21 mouse cellular contexts compared by ENCODE assay signal in the genomic region with DNA sequence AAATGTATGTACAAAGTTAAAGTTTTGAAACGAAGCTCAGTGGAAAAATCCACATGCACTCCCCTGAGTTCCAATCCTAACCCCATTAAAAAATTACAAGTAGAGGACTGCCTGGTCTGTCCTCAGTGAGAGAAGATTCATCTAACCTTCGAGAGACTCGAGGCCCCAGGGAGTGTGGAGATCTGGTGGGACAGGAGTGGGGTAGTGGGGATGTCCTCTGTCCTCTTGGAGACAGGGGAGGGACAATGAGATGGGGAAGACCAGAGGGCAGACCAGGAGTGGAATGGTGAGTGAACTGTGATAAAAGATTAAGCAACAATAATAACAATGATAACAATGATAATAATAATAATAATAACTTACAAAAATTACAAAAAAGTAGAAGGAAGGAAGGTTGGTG.
A peak's percentile ranks its signal among the peaks of the same experiment; 100 is the strongest.
DNase-seq lines count a peak whose midpoint lies in the region; ATAC-seq lines count a peak whose summit lies in the region.
"Had no signal": no experiment of that assay in that cellular context is flagged by ENCODE, and none has a peak within 500 bp of the region (broad histone marks: within the 10 kb centered on the region; RNA-seq: fewer than 3 reads in every experiment).

No protein-coding gene starts in this region.

- H3K9me3 ChIP-seq in hindbrain, embryonic 11.5 days (ENCODE audit: control insufficient read depth, low read length) = no peaks in the 10 kb centered on the region
- no peaks in the 10 kb centered on the region for H3K9me3 ChIP-seq in hindbrain, embryonic 12.5 days (replicated peaks)
- H3K9me3 ChIP-seq in neural tube, embryonic 11.5 days (ENCODE audit: control insufficient read depth, low read length) = no peaks in the 10 kb centered on the region
- no peaks in the 10 kb centered on the region for H3K9me3 ChIP-seq in neural tube, embryonic 12.5 days
- H3K9me3 ChIP-seq in neural tube, embryonic 15.5 days (replicated peaks) = no peaks in the 10 kb centered on the region
- H3K9me3 ChIP-seq: G1E had no signal

- DNase-seq in hindbrain, embryonic 11.5 days (ENCODE audit: low spot score) = no peak
- no peak for DNase-seq in neural tube, embryonic 11.5 days (ENCODE audit: low spot score)
- DNase-seq in neural tube, embryonic 10.5 days (ENCODE audit: extremely low spot score, low spot score) = no peak
- DNase-seq: adrenal gland, adult 2 months; adrenal gland, adult 8-10 months; adrenal gland, postnatal 10 days; adrenal gland, postnatal 14 days; adrenal gland, postnatal 25 days; adrenal gland, postnatal 36 days; B cell, adult 2 months; cerebellum, adult 11 months; cerebellum, adult 11-12 months; cerebellum, adult 18-20 months had no signal

- no peaks in the 10 kb centered on the region for H3K4me1 ChIP-seq in hindbrain, embryonic 11.5 days (replicated peaks; ENCODE audit: control insufficient read depth, insufficient read depth, low read length)
- H3K4me1 ChIP-seq in hindbrain, embryonic 12.5 days = no peaks in the 10 kb centered on the region
- H3K4me1 ChIP-seq in neural tube, embryonic 11.5 days (ENCODE audit: control insufficient read depth, insufficient read depth, low read length) = no peaks in the 10 kb centered on the region
- no peaks in the 10 kb centered on the region for H3K4me1 ChIP-seq in neural tube, embryonic 12.5 days
- no peaks in the 10 kb centered on the region for H3K4me1 ChIP-seq in neural tube, embryonic 15.5 days

- 0 out of 2 replicates have a peak, but pooled peaks have one; percentile 51 for ATAC-seq in hindbrain, embryonic 11.5 days (ENCODE audit: low FRiP score)
- no peak for ATAC-seq in hindbrain, embryonic 12.5 days (ENCODE audit: low FRiP score)
- peak; percentile 53 for ATAC-seq in neural tube, embryonic 11.5 days (ENCODE audit: insufficient read depth, low FRiP score, low TSS enrichment)
- peak; percentile 53; the same call in 1 of the 2 replicates for ATAC-seq in neural tube, embryonic 12.5 days (ENCODE audit: low FRiP score, low read depth)
- ATAC-seq in neural tube, embryonic 15.5 days (ENCODE audit: low FRiP score) = no peak
- ATAC-seq: activated CD4-positive, CD25-positive, alpha-beta regulatory T cell, adult 4 months; CD4-positive, CD25-positive, alpha-beta regulatory T cell, adult 4 months; Patski had no signal

- no peaks in the 10 kb centered on the region for H3K27me3 ChIP-seq in hindbrain, embryonic 11.5 days (ENCODE audit: control insufficient read depth, insufficient read depth, low read length)
- H3K27me3 ChIP-seq in hindbrain, embryonic 12.5 days = no peaks in the 10 kb centered on the region
- H3K27me3 ChIP-seq in neural tube, embryonic 11.5 days (ENCODE audit: control insufficient read depth, insufficient read depth, low read length) = no peaks in the 10 kb centered on the region
- H3K27me3 ChIP-seq in neural tube, embryonic 12.5 days (replicated peaks) = no peaks in the 10 kb centered on the region
- no peaks in the 10 kb centered on the region for H3K27me3 ChIP-seq in neural tube, embryonic 15.5 days (replicated peaks)
- H3K27me3 ChIP-seq: CH12.LX, Patski had no signal

- H3K4me3 ChIP-seq in hindbrain, embryonic 11.5 days (ENCODE audit: low read depth, low read length) = no peak overlapping the region
- H3K4me3 ChIP-seq in hindbrain, embryonic 12.5 days = no peak overlapping the region
- no peak overlapping the region for H3K4me3 ChIP-seq in neural tube, embryonic 11.5 days (ENCODE audit: low read depth, low read length)
- no peak overlapping the region for H3K4me3 ChIP-seq in neural tube, embryonic 12.5 days
- no peak overlapping the region for H3K4me3 ChIP-seq in neural tube, embryonic 15.5 days (replicated peaks)

- no peak overlapping the region for H3K27ac ChIP-seq in hindbrain, embryonic 11.5 days (ENCODE audit: low read depth, low read length)
- no peak overlapping the region for H3K27ac ChIP-seq in hindbrain, embryonic 12.5 days
- H3K27ac ChIP-seq in neural tube, embryonic 11.5 days (ENCODE audit: low read depth, low read length) = no peak overlapping the region
- H3K27ac ChIP-seq in neural tube, embryonic 12.5 days = no peak overlapping the region
- H3K27ac ChIP-seq in neural tube, embryonic 15.5 days (replicated peaks) = no peak overlapping the region

- no peak overlapping the region for H3K4me2 ChIP-seq in hindbrain, embryonic 11.5 days (replicated peaks; ENCODE audit: low read depth, low read length)
- H3K4me2 ChIP-seq in hindbrain, embryonic 12.5 days (replicated peaks) = no peak overlapping the region
- no peak overlapping the region for H3K4me2 ChIP-seq in neural tube, embryonic 11.5 days (ENCODE audit: low read depth)
- no peak overlapping the region for H3K4me2 ChIP-seq in neural tube, embryonic 12.5 days (replicated peaks)
- no peak overlapping the region for H3K4me2 ChIP-seq in neural tube, embryonic 15.5 days

- no peak overlapping the region for H3K9ac ChIP-seq in hindbrain, embryonic 11.5 days (ENCODE audit: low read depth, low read length)
- H3K9ac ChIP-seq in hindbrain, embryonic 12.5 days = no peak overlapping the region
- no peak overlapping the region for H3K9ac ChIP-seq in neural tube, embryonic 11.5 days (ENCODE audit: low read length)
- no peak overlapping the region for H3K9ac ChIP-seq in neural tube, embryonic 12.5 days
- H3K9ac ChIP-seq in neural tube, embryonic 15.5 days (replicated peaks) = no peak overlapping the region

- 76% methylated on average over 3 of the region's 3 CpGs for WGBS in hindbrain, embryonic 11.5 days
- WGBS in hindbrain, embryonic 12.5 days = 72% methylated on average over 3 of the region's 3 CpGs
- WGBS in neural tube, embryonic 11.5 days = 71% methylated on average over 3 of the region's 3 CpGs
- 82% methylated on average over 3 of the region's 3 CpGs for WGBS in neural tube, embryonic 12.5 days
- WGBS in neural tube, embryonic 15.5 days = 72% methylated on average over 3 of the region's 3 CpGs

- no peaks in the 10 kb centered on the region for H3K36me3 ChIP-seq in hindbrain, embryonic 11.5 days (ENCODE audit: control insufficient read depth, insufficient read depth, low read length)
- no peaks in the 10 kb centered on the region for H3K36me3 ChIP-seq in hindbrain, embryonic 12.5 days
- H3K36me3 ChIP-seq in neural tube, embryonic 11.5 days (ENCODE audit: control insufficient read depth, insufficient read depth, low read length) = no peaks in the 10 kb centered on the region
- no peaks in the 10 kb centered on the region for H3K36me3 ChIP-seq in neural tube, embryonic 12.5 days
- no peaks in the 10 kb centered on the region for H3K36me3 ChIP-seq in neural tube, embryonic 15.5 days
- H3K36me3 ChIP-seq: G1E had no signal

Comparison
In these comparisons a context has a peak if more than half of its experiments do, and no peak if none do; other contexts are left out.
1. ATAC-seq: peak in hindbrain, embryonic 11.5 days (single experiment), neural tube, embryonic 11.5 days (single experiment) and neural tube, embryonic 12.5 days (single experiment); none in hindbrain, embryonic 12.5 days (single experiment) and neural tube, embryonic 15.5 days (single experiment).